Mouse (Mus musculus) kidney, adult 9 months (tissue): ENCODE measurements around the gene P2ry14.

Experiments used
- DNase-seq: peaks from one replicate; pipeline ENCODE4 v3.0.0; 2022

P2ry14 gene

GRCm38 (mm10) chr3:59153424-59153823, at the start of gene P2ry14:
P2ry14 (minus strand) TSS chr3:59153618.
- DNase-seq = no peak

DNA sequence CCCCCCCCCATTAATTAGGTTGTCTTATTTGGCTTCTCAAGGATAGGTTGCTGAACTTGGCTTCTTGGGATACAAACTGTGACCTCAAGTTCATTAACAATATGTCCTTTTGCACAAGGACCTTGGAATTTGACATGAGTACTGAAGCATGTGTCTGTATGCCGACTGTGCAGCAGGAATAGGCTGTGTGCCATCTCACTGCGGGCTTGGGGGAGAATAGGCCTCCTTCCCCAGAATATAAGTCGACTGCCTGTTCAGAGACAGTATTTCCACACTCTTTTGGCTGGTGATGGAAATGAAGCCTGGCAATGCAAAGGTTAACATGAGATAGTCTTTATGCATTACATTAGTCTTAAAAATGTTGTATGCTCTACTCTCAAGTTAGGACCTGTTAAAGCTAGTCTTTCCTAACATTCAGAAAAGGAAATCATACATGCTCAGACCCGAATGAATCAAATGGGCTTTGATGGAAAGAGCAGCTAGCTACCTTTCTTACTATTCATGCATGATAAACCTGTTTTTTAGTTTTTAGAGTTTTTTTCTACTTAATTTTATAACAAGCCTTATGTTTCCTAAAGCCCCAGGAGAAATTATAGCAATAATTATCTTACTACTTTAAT, 44.0 kb upstream of the P2ry14 start:
- no peak for DNase-seq

DNA sequence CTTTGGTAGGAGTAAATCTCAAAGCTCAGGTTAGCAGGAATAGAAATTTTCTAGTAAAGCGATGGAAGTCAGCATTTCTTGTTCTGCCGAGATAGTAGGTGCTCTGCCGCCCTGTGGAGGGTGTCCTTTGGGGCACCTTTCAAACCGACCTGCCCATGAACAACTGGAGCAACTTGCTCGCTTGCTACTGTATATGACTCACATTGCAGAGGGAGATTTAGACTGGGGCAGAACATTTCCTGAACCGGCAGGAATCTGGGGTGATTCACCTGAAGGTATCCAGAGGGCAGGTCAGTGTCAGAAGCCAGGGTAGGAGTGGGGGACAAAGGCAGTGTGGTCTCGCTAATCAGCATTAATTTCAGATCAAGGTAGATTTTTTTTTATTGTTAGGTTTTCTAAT, 41.5 kb upstream of the P2ry14 start, which contains the start of gene Gpr87:
Gpr87 (minus strand) TSS at position 167 of the 400 bp plus-strand sequence.
- DNase-seq = no peak

GRCm38 (mm10) chr3:59194099-59194498, 40.7 kb upstream of the P2ry14 start:
- DNase-seq = no peak

- no peak for DNase-seq
These were observed 38.3 kb upstream of the P2ry14 start for GRCm38 (mm10) chr3:59191674-59192073.

- DNase-seq = no peak
These were observed 33.9 kb upstream of the P2ry14 start for GRCm38 (mm10) chr3:59187336-59187735.

DNA sequence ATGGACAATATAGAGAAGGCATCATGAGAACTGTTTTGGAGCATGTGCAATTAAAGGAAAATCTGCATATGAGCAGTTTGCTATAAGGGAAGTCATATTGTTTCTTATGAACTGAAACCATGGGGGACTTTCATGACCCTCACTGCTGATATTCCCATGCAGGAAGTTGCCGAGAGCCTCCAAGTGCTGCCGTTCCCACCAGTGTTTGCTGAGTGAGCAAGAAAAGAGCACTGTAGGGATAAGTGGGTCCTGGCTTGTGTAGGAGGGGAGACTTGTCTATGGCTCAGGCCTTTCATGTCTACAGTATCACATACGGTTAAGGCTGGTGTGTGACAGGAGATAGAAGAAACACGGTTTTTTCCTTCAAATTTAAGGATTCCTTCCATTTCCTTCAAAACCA, 32.2 kb upstream of the P2ry14 start:
- no peak for DNase-seq

GRCm38 (mm10) chr3:59182129-59182528, 28.7 kb upstream of the P2ry14 start:
- no peak for DNase-seq

GRCm38 (mm10) chr3:59181134-59181533, 27.7 kb upstream of the P2ry14 start:
- no peak for DNase-seq

DNA sequence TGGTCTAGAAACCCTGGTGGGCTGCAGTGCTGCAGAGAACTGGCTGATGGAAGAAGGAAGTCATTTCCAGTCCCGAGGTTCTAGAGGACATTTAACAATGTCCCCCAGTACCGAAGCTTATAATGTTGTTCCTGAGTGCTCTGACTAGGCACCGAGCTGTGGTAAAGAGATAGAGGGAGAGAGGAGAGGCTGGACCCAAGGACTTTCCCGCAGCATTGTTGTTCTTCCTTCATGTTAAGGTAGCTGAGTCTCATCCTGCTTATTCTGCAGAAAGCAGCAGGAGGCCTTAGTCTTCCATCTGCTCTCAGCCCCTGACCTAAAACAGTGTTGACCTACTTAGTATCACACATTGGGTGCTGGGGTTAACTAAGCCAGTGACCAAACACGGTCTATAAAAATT, 23.5 kb upstream of the P2ry14 start:
- DNase-seq = no peak

GRCm38 (mm10) chr3:59175234-59175633, 21.8 kb upstream of the P2ry14 start:
- DNase-seq = peak; percentile 27

DNA sequence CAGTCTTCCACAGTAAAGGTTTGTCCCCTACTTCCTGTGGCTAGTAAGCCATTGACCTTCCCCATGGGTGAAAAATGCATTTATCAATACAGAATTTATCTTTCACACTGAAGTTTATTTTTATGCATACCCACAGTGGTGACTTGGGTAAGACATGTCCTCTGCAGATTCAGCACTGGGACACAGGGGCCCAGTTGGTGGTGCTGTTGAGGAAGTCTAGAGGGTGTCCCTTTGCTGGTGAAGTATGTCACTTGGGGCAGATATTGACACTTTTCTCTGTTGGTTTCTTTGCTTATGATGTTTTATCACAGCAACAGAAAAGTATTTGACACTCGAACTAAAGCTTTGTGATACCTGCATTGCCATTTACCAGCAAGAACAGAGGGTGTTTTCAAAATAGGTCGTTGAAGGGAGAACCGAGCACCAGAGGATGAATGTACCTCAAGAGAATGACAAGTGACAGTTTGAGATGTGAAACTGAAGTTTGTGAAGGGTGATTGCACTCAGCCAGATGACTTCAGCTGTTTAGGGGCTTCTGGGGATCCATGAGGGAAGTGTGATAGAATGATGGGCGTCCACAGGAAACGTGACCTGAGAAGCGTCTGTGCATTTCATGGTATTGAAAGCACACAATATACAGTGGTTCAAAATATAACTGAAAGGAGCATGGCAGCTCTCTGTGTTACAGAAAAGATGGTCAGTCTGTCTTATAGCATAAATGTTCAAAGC, 21.2 kb upstream of the P2ry14 start:
- DNase-seq = no peak

DNA sequence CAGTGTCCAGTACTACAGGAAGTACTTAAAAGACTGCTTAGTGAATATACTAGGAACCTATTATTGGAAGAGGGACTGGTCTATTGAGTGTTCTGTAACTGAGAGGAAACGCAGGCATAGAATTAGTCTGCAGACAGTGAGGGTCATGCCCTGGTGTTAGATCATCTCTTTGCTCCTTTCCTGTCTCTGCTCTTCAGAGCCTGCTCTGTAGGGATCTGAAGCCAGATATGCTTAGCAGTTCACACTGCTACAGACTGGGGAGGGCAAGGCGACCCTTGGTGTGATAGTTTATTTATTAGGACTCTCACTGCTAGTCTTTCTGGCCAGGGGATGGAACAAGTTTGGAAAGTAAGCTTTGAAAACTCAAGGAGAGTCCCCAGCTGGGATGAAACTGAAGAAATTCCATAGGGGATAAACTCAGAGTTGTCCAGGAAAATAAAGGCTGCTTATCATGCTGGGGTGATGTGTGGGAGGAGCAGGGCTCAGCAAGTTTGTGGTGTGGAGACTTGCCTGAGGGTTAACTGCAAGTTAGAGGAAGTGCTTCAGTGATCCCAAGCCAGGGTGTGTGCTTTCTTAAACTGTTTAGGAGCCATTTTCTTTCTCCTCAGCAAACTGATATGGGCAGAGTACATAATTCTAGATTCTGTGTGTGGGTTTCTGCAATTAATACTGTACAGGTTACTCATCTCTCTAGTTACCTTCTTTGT, 16.7 kb upstream of the P2ry14 start:
- no peak for DNase-seq

GRCm38 (mm10) chr3:59169215-59169614, 15.8 kb upstream of the P2ry14 start:
- no peak for DNase-seq

DNA sequence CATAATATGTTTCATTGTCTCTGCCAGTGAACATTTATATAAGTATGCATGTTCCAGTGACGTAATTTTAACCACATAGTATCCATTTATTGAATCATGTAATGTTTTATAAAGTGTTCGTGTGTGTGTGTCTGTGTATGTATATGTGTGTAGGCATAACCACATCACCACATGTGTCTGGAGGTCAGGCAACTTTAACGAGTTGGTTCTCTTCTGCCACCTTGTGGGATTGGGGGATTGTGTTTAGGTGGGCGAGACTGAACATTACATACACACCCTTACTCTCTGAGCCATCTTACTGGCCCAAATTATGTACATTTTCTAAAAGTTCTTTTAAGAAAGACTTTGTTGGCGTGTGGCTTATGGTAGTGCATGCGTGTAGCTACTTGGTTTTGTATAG, 15.1 kb upstream of the P2ry14 start:
- DNase-seq = no peak

GRCm38 (mm10) chr3:59167417-59168054, 14.1 kb upstream of the P2ry14 start:
- DNase-seq = no peak

GRCm38 (mm10) chr3:59160465-59160864, 7.0 kb upstream of the P2ry14 start:
- DNase-seq = no peak

- DNase-seq = no peak
These were observed 3.6 kb upstream of the P2ry14 start for GRCm38 (mm10) chr3:59157048-59157447.

- no peak for DNase-seq
These were observed 2.0 kb upstream of the P2ry14 start for GRCm38 (mm10) chr3:59155404-59155803.

GRCm38 (mm10) chr3:59154888-59155287, 1.5 kb upstream of the P2ry14 start:
- no peak for DNase-seq

DNA sequence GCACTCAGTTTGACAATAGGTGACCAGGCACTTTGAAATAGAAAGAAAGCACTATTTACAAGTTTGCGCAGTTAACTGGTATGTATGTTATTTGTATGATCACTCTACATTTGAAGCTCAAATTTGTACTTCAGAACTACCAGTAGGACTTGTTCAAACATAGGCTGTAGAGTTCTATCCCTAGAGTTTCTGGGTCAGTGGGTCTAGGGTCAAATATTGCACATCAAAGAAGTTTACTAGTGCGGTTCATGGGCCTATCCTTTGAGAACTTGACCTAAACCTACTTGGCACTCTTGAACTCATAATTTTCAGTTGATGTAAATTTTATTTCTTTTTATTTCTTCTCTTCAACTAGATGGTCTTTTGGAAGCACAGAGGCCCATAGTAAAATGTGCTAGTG, 2.8 kb downstream of the P2ry14 start:
- DNase-seq = no peak

DNA sequence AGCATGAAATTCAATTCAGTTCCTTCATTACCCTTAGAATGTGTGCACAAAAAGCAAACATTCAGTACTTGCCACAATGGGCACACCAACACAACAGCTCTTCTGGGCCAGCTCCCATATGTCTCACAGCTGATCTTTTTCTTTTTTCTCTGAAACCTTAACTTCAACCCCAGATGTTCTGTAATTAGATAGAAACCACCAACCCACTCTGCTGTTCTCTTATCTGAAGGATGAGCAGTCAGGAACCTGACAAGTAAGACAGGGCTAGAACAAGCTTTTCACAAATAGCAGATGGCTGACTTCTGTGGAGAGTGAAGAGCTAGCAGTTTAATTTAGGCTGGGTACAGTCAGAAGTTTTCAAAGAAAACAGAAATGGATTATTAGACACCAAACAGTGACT, 3.8 kb downstream of the P2ry14 start:
- DNase-seq = no peak

DNA sequence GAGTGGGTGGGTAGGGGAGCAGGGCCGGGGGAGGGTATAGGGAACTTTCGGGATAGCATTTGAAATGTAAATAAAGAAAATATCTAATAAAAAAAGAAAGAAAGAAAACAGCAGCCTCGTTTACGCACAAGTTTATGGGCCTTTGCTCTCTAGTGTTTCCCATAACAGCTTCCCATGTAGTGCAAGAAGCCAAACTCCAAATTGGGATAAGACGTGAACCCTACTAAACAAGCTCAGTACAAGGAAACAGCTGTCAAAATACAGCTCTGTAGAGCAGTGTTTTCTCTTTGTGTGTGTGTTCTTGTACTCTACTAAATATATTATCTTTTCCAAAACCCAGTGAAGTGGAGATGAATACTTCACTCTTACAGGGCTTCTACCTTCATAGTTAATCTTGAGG, 8.2 kb downstream of the P2ry14 start:
- peak; percentile 24 for DNase-seq
